Mouse (Mus musculus) heart, embryonic 12.5 days (tissue): ENCODE results near the gene Susd3. TPM values are rescaled to one million over a fixed set of nuclear protein-coding genes. Genes with fewer than 3 reads are reported as not detected.

Source experiments
- ATAC-seq: fragments of 200-750 bp; cut with Nextera tagmentation; 2 replicates; pipeline ENCODE4 v1.8.0; 2017; ENCODE audit warnings: moderate TSS enrichment, moderate library complexity; ENCODE audit not compliant: insufficient number of reproducible peaks, low FRiP score
- H3K27ac ChIP-seq: fragments of 300-500 bp; sonication (generic); 2 replicates; pipeline ENCODE4 v1.5.1; 2016; ENCODE audit warnings: mild to moderate bottlenecking, moderate library complexity; ENCODE audit not compliant: poor library complexity, severe bottlenecking
- H3K27me3 ChIP-seq: fragments of 300-500 bp; sonication (generic); replicated peaks from 2 replicates; pipeline ENCODE4 v1.6.1; 2016; ENCODE audit warnings: mild to moderate bottlenecking, moderate library complexity
- H3K36me3 ChIP-seq: fragments of 300-500 bp; sonication (generic); 2 replicates; pipeline ENCODE4 v1.6.1; 2016; ENCODE audit warnings: mild to moderate bottlenecking, moderate library complexity
- H3K4me1 ChIP-seq: fragments of 300-500 bp; sonication (generic); replicated peaks from 2 replicates; pipeline ENCODE4 v1.6.1; 2016; ENCODE audit warnings: mild to moderate bottlenecking
- H3K4me2 ChIP-seq: fragments of 300-500 bp; sonication (generic); 2 replicates; pipeline ENCODE4 v1.6.1; 2016; ENCODE audit warnings: mild to moderate bottlenecking, moderate library complexity
- H3K4me3 ChIP-seq: fragments of 300-500 bp; sonication (generic); 2 replicates; pipeline ENCODE4 v1.5.1; 2016; ENCODE audit warnings: mild to moderate bottlenecking
- H3K9ac ChIP-seq: fragments of 300-500 bp; sonication (generic); 2 replicates; pipeline ENCODE4 v1.6.1; 2016; ENCODE audit warnings: mild to moderate bottlenecking, moderate library complexity
- H3K9me3 ChIP-seq: fragments of 300-500 bp; sonication (generic); replicated peaks from 2 replicates; pipeline ENCODE4 v1.6.1; 2016; ENCODE audit warnings: mild to moderate bottlenecking, moderate library complexity
- WGBS: fragments of 180-500 bp; shearing (Covaris S2); methylation state at CpG from one replicate; pipeline ENCODE4 v1.1.7; 2016; 5-methylcytosine and 5-hydroxymethylcytosine counted together
- polyA plus RNA-seq: library from polyadenylated mRNA; unstranded; fragments of >200 nt; fragmentation: Nextera tagmentation; extraction: Ambion mirVana; gene quantifications from 2 replicates; pipeline ENCODE4 v1.2.1, GENCODE M21; 2016

Gene Susd3
- polyA plus RNA-seq, 1 experiment from 2014 or later, result 0.80 TPM

GRCm38 (mm10) chr13:49194811-49195210, 53.7 kb downstream of the Susd3 start:
- Histone ChIP-seq H3K36me3 (peaks cover 36% of the 10 kb centered on the region), H3K27ac (no peak overlapping the region), H3K4me2 (no peak overlapping the region), H3K4me3 (no peak overlapping the region), H3K27me3 (no peaks in the 10 kb centered on the region), H3K9me3 (no peaks in the 10 kb centered on the region), H3K9ac (no peak overlapping the region), H3K4me1 (peaks cover 43% of the 10 kb centered on the region)
- WGBS, result 90% methylated on average over 13 of the region's 13 CpGs
- ATAC-seq, result no peak

GRCm38 (mm10) chr13:49193650-49194049, 54.9 kb downstream of the Susd3 start:
- no peak for ATAC-seq
- no peak overlapping the region for H3K9ac ChIP-seq
- H3K4me3 ChIP-seq, result no peak overlapping the region
- H3K9me3 ChIP-seq, result no peaks in the 10 kb centered on the region
- peaks cover 36% of the 10 kb centered on the region for H3K36me3 ChIP-seq
- no peaks in the 10 kb centered on the region for H3K27me3 ChIP-seq
- no peak overlapping the region for H3K27ac ChIP-seq
- peaks cover 55% of the 10 kb centered on the region for H3K4me1 ChIP-seq
- no peak overlapping the region for H3K4me2 ChIP-seq
- WGBS, result 92% methylated on average over 17 of the region's 17 CpGs

- WGBS, result 77% methylated on average over 16 of the region's 16 CpGs
- peak overlapping the region; percentile 44; the same call in 1 of the 2 replicates for H3K9ac ChIP-seq
- H3K27me3 ChIP-seq, result no peaks in the 10 kb centered on the region
- H3K4me2 ChIP-seq, result no peak overlapping the region
- H3K36me3 ChIP-seq, result peaks cover 33% of the 10 kb centered on the region
- H3K4me3 ChIP-seq, result no peak overlapping the region
- peaks cover 62% of the 10 kb centered on the region for H3K4me1 ChIP-seq
- H3K27ac ChIP-seq, result no peak overlapping the region
- no peaks in the 10 kb centered on the region for H3K9me3 ChIP-seq
- no peak for ATAC-seq
Measured at GRCm38 (mm10) chr13:49192156-49192855, 56.2 kb downstream of the Susd3 start.

GRCm38 (mm10) chr13:49191673-49192035, 56.9 kb downstream of the Susd3 start:
- Histone ChIP-seq H3K9me3 (no peaks in the 10 kb centered on the region), H3K27ac (no peak overlapping the region; the same call in 1 of the 2 replicates), H3K4me1 (peaks cover 62% of the 10 kb centered on the region), H3K4me2 (no peak overlapping the region), H3K36me3 (peaks cover 29% of the 10 kb centered on the region), H3K9ac (peak overlapping the region; percentile 3; the same call in 1 of the 2 replicates), H3K4me3 (no peak overlapping the region), H3K27me3 (no peaks in the 10 kb centered on the region)
- no peak for ATAC-seq
- 62% methylated on average over 5 of the region's 5 CpGs for WGBS

- H3K4me1 ChIP-seq, result peaks cover 60% of the 10 kb centered on the region
- peak overlapping the region; percentile 3 for H3K9ac ChIP-seq
- H3K4me3 ChIP-seq, result no peak overlapping the region
- no peaks in the 10 kb centered on the region for H3K9me3 ChIP-seq
- peaks cover 23% of the 10 kb centered on the region for H3K36me3 ChIP-seq
- H3K4me2 ChIP-seq, result no peak overlapping the region
- H3K27me3 ChIP-seq, result no peaks in the 10 kb centered on the region
- no peak overlapping the region; the same call in 1 of the 2 replicates for H3K27ac ChIP-seq
- no peak for ATAC-seq
- WGBS, result 75% methylated on average over 7 of the region's 7 CpGs
Measured at GRCm38 (mm10) chr13:49190876-49191672, 57.4 kb downstream of the Susd3 start.

GRCm38 (mm10) chr13:49189970-49190870, 58.3 kb downstream of the Susd3 start:
- ATAC-seq, result no peak
- Histone ChIP-seq H3K4me3 (no peak overlapping the region), H3K4me2 (peak overlapping the region; percentile 11), H3K27me3 (no peaks in the 10 kb centered on the region), H3K4me1 (peaks cover 57% of the 10 kb centered on the region), H3K27ac (0 out of 2 replicates have a peak overlapping the region, but pooled peaks have one; percentile 26), H3K36me3 (peaks cover 15% of the 10 kb centered on the region), H3K9ac (peak overlapping the region; percentile 8; the same call in 1 of the 2 replicates), H3K9me3 (no peaks in the 10 kb centered on the region)
- WGBS, result 41% methylated on average over 12 of the region's 12 CpGs

GRCm38 (mm10) chr13:49188966-49189360, 59.5 kb downstream of the Susd3 start:
- WGBS, result 45% methylated on average over 2 of the region's 2 CpGs
- ATAC-seq, result no peak
- peak overlapping the region; percentile 97 for H3K4me2 ChIP-seq

GRCm38 (mm10) chr13:49188219-49188965, 60.1 kb downstream of the Susd3 start:
- no peaks in the 10 kb centered on the region for H3K9me3 ChIP-seq
- peaks cover 61% of the 10 kb centered on the region for H3K4me1 ChIP-seq
- WGBS, result 23% methylated on average over 15 of the region's 15 CpGs
- peak overlapping the region; percentile 81 for H3K9ac ChIP-seq
- H3K27me3 ChIP-seq, result no peaks in the 10 kb centered on the region
- peak; percentile 3; the same call in 1 of the 2 replicates for ATAC-seq
- peak overlapping the region; percentile 97 for H3K4me2 ChIP-seq
- peak overlapping the region; percentile 86; the same call in 1 of the 2 replicates for H3K27ac ChIP-seq
- H3K36me3 ChIP-seq, result no peaks in the 10 kb centered on the region
- peak overlapping the region; percentile 72 for H3K4me3 ChIP-seq

More at GRCm38 (mm10) chr13:49188966-49189360, 59.5 kb downstream of the Susd3 start:
- peak overlapping the region; percentile 81 for H3K9ac ChIP-seq
- H3K9me3 ChIP-seq, result no peaks in the 10 kb centered on the region
- no peak overlapping the region for H3K4me3 ChIP-seq
- peaks cover 57% of the 10 kb centered on the region for H3K4me1 ChIP-seq
- H3K27ac ChIP-seq, result no peak overlapping the region
- peaks cover 5% of the 10 kb centered on the region for H3K36me3 ChIP-seq
- H3K27me3 ChIP-seq, result no peaks in the 10 kb centered on the region

- no peaks in the 10 kb centered on the region for H3K27me3 ChIP-seq
- no peaks in the 10 kb centered on the region for H3K36me3 ChIP-seq
- H3K27ac ChIP-seq, result peak within 1 kb of the TSS; percentile 86
- peak within 1 kb of the TSS; percentile 72 for H3K4me3 ChIP-seq
- peaks cover 68% of the 10 kb centered on the region for H3K4me1 ChIP-seq
- ATAC-seq, result peak; percentile 93
- peak within 1 kb of the TSS; percentile 97 for H3K4me2 ChIP-seq
- no peaks in the 10 kb centered on the region for H3K9me3 ChIP-seq
- peak within 1 kb of the TSS; percentile 81 for H3K9ac ChIP-seq
- under 1% methylated on average over 66 of the region's 87 CpGs for WGBS
Measured at GRCm38 (mm10) chr13:49187288-49188218, 61.0 kb downstream of the Susd3 start, which contains the start of gene Ninj1. Ninj1 (plus strand) TSS chr13:49187485.
